Mouse (Mus musculus) cerebellum, postnatal 14 days (tissue): Measurements from ENCODE around the gene 1700023F06Rik.
"Not testable (repeated sequence)": the region's sequence is repeated elsewhere in the genome, so short reads cannot be mapped to it uniquely, and the experiment has no call there.

Experiments used
- DNase-seq, 2 experiments: peaks; one replicate each; pipeline ENCODE4 v3.0.0; 2021; ENCODE audit warnings: mixed read lengths in 2 of 2

Gene 1700023F06Rik

DNA sequence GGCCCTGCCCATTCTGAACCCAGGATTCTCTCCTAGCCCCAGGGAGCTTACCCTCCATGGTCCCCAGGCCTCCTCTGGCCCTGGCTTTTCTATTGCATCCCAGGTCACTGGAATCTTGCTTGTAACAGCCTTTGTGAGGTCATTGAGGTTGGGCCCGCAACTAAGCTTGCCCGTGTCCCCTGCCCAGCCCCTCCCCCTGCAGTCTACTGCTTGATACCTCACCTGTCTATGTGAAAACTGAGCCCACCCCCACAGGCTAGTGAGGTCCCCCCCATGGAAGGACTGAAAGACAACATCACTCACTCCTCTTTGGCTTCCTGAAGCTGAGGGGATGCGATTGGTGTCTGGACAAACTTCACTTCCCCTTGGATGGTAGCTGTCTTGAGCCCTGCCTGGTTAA lies at the start of gene 1700023F06Rik:
Gene 1700023F06Rik, minus strand, starts transcription at position 101 of the 400 bp plus-strand sequence.
- DNase-seq: no peak

DNA sequence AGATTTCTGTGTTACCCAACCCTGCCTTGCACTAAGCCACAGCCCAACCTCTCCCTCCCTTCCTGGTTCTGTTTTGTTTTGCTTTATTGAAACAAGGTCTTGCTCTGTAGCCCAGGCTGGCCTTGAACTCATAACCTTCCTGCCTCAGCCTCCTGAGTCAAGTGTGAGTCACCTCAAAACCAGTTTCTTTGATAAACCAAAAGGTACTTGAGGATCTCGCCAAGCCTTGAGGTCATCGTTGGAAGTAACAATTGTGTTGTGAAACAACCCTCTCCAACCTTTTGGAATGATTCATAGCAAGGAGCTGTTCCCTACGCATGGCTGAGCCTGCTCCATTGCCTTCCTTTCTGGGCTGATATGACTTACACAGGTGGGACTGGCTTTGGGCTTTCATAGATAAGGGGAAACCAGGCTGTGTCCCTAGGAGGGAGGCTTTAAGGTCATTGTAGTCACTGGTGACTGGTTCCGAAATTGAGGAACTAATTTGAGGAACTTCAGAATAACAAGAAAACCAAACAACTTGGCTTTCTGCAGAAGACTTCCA lies 49.7 kb upstream of the 1700023F06Rik start:
- no peak for DNase-seq

DNA sequence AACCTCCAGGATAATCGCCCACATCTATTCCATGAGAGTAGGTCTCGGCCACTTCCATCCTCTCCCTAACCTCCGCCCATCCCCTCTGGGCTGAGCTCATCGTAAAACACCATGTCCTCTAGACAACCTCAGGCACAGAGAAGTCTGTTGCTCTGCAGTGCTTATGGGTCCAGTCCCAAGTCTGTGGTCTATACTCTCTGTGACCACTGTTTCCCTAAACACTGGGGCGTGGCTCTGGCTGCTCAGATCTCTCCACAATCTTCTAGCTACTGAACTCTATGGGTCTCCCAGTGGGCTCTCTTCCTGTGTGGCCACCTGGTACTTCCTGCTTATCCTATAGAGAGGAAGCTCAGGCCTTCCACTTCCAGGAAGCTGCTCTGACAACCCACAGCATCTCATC lies 45.2 kb upstream of the 1700023F06Rik start:
- DNase-seq: no peak

DNA sequence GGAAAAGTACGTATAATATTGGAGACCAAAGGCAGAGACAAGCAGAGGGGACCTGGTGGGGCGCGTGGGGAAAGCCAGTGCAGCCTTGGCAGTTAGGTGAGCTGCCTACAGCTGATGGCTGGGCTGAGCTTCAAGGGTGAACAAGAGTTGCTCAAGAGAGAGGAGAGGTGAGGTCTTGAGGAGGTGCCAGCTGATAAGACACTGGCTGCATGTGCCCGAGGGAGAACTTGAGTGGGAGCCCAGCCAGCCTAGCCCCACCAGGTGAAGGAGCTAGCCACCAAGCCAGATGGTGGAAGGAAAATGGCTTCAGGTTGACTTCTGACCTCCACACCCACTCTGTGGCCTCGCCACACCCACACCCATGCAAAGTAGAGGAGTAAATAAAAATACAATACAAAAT lies 44.0 kb upstream of the 1700023F06Rik start:
- no peak for DNase-seq

DNA sequence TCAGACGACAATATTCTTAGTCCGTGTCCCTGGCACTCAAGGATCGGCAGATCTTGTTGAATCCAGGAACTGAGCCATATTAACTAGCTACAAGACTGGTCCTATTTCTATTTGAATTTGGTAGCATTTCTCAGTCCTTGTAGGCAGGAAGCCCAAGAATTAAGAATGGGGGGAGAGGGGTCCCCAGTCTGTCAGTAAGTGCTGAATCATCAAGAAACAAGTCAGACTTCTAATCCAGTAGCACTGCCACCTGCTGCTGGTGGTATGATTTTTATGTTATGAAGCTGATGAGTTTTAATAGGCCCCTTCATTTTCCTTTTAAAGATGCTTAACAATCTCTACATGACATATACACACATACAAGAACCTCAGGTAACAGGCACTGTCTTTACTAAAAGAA lies 42.0 kb upstream of the 1700023F06Rik start:
- no peak for DNase-seq

DNA sequence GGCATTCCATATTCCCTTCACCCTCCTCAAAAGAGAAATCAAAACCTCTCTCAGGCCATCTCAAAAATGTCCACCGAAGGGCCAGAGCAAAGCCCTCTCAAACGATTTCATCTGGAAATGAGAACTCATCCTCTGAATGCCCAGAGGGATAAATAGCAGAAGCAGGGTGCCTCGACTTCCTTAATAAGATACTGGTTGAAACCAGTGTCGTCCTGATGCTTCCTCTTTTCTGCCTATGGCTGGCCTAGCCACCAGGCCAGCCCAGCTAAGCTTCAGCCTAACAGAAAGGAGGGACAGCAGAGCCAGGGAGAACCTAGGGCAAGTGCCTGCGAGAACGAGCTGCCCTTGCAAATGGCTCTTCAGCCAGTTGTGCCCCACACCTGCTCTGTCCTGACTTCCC lies 41.2 kb upstream of the 1700023F06Rik start:
- DNase-seq: no peak

DNA sequence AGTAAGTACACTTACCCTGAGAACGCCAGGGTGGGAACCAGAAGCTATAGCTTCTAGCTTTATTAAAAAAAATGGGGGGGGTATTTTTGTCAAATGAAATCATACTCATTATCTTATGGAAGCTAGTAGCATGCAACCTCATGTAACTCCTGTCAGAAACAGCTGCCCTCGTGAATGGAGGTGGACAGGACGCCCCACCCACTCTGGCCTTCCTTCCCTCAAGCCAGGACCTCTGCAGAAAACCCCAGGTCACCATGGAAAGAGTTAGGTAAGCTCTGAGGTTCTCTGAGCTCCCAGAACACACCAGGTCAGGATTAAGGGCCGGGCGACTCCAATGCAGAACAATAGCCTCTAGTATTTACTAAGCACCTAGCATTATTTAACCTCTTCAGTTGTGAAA lies 40.5 kb upstream of the 1700023F06Rik start:
- no peak for DNase-seq

DNA sequence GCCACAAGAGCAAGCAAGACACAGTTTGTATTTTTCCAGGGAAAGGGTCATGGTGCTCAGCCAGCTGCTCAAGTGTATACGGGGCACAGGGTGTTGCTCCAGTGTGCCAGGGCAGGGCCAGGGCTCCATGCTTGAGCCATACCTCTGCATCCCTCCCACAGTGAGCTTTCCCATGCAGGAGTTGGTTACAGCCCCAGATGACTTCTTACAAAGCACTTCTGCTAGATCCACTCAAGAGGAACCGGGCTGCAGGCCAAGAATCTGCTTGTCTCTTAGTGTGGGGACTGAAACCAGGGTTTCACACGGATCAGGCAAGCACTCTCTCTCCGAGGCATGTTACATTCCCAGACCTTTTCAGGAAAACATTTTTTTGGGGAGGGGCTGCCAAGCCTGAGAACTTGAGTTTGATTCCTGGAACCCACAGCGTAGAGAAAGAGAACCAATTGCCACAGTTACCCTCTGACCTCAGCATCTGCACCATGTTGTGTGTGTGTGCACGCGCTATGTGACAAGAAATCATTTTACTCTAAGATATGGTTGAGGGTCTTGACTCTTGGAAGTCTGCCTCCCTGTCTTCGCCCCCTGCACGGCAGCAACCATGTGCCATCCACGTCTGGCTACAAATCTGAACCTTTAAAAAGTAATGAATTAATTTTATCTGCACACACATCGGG lies 39.3 kb upstream of the 1700023F06Rik start:
- peak; percentile 70 to 82 for DNase-seq

DNA sequence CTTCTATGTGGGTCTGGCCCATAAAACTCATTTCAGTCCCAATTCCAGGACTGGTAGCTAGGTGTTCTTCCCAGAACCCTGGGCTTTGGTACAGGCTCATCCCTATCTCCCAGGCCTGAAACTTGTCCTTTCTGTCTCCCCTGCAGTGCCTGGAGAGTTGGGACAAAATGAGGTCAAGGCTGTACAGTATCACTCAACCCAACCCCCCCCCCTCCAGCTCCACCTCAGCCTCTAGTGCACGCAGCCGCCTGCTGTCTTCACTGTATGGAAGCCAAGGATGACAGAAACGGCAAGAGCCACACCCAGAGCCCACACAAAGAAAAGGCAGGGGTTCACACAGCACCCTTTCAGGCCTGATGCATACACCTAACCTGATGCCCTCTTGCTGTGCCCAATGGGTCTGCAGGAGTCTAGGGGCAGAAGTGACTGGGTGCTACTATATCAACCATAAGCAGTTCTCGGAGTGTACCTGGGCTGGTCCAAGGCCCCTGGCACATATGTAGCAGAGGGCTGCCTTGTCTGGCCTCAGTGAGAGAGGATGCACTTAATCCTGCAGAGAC lies 38.5 kb upstream of the 1700023F06Rik start:
- no peak for DNase-seq

DNA sequence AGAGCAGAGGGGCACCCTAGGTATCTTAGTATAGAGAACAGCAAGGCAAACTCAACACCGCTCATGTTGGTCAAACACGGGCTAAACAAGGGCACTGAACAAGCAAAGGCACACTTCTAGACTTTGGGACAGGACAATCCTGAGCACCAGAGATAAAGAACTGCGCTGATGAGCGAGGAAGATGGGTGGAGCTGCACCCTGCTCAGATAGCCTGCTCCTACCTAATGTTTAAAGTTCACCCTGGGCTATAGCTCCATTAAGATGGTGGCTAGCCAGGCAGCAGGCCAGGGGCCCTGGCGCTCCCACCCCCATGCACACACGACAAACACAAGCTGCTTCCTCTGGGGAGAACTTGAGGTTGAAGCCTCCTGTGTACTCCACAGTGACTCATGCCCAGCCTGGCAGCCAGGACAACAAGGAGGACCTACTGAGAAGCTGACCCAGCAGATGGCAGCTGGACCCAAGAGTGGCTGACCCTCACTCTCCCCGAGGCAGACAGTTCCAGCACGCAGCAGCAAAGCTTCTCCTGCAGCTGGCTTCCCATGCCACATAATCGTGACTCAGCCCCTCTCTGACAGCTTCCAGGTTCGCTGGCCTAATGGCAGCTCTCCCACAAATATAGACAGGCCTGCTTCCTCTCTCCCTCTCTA lies 37.8 kb upstream of the 1700023F06Rik start:
- DNase-seq: peak in 1 of 2 experiments; percentile 39

DNA sequence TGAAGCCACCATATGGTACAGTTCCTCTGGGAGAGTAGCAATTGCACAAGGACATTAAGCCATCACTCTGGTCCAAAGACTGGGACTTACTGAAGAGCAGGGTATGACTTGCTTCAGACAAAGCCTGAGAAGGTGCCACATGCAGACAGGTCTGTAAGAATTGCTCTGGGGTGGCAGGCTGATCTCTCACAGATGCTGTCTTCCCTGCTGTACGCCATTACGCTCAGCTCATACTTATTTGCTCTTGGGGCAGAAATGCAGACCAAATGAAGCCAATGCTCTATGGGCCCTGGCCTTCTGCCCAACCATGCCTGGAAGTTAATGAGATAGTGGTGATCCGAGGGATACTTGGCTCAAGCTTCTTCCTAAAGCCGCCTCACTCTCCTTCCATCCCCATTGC lies 36.5 kb upstream of the 1700023F06Rik start:
- peak; percentile 77 to 80 for DNase-seq

DNA sequence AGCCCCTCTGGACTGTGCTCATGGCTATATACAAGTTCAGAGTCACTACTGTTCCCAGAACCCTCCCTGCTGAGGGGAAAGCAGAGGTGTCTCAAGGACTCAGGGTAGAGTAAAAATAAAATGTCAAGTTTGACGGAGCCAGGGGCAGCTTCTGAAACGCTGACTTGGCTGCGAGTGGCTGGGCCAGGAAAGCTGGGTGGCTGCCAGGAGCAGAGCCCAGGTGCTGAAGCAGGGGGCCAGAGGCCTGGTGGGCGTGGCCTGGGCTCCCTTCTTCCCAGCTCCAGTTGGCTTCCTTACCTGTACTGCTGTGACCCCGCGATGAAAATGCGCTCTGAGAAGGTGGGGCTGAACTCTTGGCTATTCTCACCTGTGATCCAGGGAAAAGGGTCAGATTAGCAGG lies 32.4 kb upstream of the 1700023F06Rik start:
- peak in 1 of 2 experiments; percentile 48 for DNase-seq

DNA sequence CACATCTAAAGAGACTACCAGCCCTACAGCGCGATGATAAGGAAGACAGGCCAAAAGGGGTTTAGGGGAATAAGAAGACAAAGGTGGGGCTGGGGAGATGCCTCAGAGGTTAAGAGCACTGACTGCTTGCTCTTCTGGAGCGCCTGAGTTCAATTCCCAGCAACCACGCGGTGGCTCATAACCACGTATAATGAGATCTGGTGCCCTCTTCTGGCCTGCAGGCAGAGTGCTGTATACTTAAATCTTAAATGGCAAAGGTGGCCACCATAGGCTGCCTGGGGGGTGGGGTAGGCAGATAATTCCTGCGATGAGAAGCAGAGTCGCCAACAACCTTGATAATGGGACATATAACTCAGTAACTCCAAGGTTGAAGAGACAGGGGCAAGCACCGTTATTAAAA lies 29.4 kb upstream of the 1700023F06Rik start:
- DNase-seq: no peak

DNA sequence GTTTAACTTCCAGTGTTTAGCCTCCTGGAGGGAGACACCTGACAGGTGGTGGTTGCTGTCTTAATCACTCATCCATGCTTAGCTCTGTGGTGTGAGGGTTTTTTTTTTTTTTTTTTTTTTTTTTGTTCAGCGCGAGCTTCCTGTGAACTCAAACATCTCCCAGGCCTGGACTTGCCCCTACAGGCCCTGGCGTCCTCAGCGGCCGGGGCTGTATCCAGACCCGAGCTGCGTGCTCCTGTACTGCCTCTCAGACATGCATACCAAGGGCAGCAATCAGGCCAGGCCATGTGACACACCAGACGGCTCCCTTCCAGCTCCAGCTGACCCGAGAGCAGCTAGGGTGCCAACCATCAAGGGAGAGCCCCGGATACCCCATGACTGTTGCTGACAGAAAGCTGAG lies 28.5 kb upstream of the 1700023F06Rik start:
- no peak for DNase-seq

DNA sequence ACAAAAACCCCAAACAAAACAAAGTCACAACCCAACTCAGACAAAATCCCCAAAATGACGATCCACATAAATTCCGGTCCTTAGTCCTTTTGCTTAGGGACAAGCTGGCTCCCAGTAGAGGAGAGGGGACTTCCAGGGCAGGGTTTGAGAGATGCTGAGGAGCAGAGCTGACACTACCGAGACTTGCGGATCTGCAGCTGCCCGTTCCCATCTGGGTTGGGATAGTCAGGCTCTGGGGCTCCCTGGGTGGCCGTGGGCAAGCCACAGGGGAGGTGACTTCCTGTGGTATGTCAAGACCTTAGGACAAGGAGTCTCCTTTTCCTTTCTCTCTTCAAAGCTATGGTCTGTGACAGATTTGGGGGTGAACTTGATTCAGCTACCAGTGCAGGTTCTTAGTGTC lies 28.1 kb upstream of the 1700023F06Rik start:
- no peak for DNase-seq

DNA sequence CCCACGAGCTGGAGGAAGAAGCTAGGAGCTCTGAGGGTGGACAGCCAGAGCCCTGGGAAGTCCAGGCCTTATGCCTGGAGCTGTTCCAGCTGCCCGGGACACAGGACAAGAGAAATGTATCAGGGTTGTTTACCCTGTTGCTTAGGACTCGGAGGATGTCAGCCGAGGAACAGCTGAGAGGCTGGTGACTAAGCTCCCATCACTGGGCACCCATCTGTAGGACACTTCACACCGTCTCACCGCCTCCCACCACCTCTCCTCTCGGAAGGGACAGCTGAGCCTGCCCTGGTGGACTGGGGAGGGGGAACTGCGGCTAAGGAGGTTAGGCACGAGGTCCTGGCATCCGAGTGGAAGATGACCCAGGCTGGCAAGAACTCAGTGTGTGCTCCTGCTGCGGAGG lies 27.3 kb upstream of the 1700023F06Rik start:
- peak in 1 of 2 experiments; percentile 46 for DNase-seq

DNA sequence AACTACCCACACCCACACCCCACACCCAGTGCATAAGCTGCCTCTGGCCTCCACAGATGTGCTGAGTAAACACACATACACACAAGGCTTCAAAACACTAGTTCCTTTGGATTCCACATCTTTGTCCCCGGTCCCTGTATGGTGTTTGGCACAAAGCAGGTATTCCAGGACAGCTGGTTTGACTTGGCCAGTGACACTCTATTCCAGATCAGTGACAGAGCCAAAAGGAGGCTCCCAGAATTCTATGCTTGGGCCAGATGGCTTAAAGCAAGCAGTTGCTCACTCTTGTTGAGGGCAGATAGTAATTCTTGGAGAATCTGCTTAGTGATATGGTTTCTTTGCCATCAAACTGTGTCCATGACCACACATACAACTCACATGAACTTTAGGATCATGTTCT lies 26.1 kb upstream of the 1700023F06Rik start:
- no peak for DNase-seq

DNA sequence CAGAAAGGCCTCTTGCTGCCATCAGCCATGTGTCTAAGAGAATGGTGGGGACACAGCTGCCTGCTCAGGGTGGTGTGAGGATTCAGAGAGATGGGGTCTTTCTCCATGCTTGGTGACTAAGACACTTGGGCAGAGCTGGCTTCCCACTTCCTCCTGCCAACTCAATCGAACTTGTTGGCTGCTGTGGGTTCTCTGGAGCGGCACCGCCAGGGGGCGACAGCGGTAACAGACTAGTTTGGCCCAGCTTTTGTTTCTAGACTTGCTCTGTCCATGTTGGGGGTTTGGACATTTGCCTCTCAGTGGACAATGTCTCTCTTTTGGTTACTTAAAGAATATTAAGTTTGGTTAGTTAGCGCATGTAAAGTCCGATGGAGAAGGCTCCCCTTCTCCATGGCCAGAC lies 24.6 kb upstream of the 1700023F06Rik start:
- peak; percentile 89 to 93 for DNase-seq

DNA sequence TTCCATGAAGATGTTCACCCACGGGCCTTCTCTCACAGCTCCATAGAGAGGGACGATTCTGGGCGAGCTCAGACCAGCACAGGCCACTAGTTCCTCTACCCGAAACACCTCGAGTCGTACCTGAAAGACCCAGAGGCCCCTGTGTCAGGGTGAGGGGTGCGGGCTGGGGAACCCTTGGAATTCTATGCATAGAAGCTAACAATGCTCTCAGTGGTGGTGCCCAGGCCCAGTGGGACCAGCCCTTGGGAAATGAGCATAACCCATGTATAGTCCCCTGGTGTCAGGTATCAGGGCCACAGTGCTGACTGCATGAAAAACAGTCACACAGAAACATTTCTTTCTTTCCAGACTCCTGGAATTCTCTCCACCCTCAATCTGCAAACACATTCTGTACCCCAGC lies 23.0 kb upstream of the 1700023F06Rik start:
- DNase-seq: no peak

DNA sequence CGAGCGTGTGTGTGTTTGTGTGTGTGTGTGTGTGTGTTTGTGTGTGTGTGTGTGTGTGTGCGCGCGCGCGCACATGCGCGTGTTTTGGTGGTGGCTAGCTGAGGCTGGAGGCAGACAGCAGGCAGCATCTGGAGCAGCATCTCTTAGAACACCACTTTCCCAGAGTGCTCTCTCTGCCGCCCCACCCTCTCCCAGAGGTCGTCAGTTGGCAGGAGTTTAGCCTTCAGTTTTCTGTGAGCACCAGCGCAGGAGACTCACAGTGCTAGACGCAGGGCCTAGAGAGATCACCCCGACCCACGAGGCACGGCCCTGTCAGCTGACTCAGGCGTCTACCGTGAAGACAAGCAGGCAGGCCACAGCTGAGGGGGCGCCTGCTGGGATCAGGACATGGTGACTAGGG lies 22.3 kb upstream of the 1700023F06Rik start:
- DNase-seq: no peak

DNA sequence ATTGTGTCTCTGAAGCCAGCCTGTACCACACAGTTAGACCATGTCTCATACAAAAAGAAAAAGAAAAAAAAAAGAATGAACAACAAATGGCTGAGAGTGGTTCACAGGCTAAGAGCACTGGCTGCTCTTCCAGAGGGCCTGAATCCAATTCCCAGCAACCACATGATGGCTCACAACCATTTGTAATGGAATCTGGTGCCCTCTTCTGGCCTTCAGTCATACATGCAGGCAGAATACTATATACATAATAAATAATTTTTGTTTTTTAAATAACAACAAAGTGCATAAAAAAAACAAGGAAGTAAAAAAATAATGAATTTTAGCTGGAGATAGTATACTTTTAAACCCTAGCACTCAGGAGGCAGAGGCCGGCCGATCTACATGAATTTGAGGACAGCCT lies 21.2 kb upstream of the 1700023F06Rik start:
- DNase-seq: no peak

DNA sequence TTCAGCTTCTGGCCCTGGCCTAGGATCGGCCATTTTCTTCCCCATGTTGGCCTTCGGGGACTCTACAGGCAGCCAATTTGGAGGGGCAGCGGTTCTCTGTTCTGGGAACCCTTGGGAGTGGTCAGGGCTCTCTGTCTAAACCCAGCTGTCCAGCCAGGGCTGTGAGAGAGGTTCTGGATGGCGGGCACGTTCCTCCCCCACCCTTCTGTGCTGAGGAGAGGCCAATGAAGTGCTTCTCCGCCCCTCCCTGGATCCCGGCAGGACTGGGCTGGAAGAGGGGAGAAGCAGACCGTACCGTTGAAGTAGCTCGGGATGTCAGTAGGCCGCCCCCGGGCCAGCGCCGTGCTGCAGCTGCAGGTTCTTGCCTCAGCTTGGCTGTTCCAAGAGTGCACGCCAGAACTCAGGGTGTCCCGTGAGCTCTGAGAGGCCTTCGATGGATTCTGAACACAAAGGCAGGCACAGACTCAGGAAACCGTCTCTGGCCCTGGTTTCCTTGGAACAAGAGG lies 15.6 kb upstream of the 1700023F06Rik start:
- DNase-seq: no peak

DNA sequence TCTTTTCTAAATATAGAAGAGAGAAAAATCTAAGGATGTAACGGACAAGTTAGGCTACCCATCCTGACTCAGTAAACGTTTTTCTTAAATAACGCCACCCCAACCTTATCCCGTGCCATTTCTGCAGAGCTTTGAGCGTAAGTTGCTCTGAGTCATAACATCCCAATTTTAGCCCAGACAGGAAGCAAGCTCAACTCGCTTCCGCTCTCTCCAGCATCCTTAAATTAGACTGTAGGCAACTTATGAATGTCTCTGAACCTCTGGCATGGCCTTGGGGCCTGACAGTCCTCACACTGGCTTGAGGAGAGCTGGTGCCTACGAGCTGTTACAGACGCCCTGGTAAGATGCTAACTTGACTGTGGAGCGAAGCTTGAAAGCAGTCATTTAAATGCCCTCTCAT lies 15.1 kb upstream of the 1700023F06Rik start:
- no peak for DNase-seq

DNA sequence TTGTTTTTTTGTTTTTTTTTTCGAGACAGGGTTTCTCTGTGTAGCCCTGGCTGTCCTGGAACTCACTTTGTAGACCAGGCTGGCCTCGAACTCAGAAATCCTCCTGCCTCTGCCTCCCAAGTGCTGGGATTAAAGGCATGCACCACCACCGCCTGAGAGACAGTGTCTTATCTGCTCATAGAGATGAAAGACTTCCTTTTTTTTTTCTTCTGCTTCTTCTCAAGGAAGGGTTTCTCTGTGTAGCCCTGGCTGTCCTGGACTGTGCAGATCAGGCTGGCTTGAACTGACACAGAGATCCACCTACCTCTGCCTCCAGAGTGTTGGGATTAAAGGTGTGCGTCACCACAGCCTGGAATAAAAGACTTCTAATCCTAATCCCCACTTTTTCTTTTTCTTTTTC lies 14.4 kb upstream of the 1700023F06Rik start:
- DNase-seq: not testable (repeated sequence)
